Mouse (Mus musculus) mouse embryonic stem cell (cell line): ENCODE measurements around the gene Cisd2.

Source experiments
- in situ Hi-C, 2 experiments: fragments of 300-500 bp; cut with MboI; formaldehyde crosslinking; loops; 1 replicate in 1 of 2; 3 replicates in 1 of 2; pipeline ENCODE4 v1.14.3; 2019 to 2020; ENCODE audit warnings: low sequenced_read_pairs in 2 of 2, low pct_unique_long_range_greater_than_20kb in 1 of 2, mixed read lengths in 1 of 2; ENCODE audit not compliant: unreplicated experiment in 1 of 2

Gene Cisd2

DNA sequence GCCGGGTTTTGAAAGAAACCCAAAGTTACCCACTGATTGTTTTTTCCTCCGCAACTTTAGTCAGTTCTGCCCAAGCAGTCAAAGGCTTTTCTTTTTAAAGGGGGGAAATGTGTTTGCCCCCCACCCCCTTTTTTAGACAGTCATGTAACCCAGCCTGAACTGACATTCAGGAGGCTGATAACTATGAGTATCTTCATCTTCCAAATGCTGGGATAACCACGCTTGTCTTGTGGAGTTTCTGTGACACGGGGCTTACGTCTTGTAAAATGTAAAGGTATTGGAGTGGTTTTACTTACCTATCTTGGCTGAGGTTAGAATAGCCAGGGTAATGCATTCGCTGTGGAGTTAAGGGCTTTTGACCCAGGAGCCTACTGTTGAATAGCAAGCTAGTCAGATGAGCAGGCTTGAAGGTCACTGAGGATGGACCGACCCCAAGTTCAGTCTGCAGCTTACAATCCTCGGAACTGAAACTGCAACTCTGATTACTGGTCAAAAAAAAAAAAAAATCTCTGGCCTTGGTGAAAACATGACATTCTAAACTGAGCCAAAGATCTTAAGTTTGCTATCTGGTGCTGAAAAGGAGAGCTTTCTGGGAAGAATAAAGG lies at the start of gene Cisd2:
TSS of gene Cisd2 (minus strand) at position 318 of the 605 bp plus-strand sequence.
- in situ Hi-C loops: no loop called here

DNA sequence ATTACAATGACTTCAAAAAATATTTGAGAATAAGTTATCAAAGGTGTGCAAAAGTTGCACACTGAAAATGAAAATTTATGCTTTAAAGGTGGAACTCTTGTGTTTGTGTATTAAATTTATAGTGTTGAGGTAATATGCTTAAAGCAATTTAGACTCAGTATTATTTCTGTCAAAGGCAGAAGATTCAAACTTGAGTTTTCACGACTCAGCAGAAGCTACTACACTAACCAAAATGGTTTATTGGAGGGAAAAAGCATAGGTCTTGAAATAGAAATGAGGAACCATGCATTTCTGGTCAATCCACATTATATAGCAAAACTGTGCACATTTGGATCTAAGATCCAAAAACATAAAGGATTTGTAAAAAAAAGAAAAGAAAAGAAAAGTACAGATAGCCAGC lies 47.1 kb upstream of the Cisd2 start:
- in situ Hi-C loops: no loop called here

DNA sequence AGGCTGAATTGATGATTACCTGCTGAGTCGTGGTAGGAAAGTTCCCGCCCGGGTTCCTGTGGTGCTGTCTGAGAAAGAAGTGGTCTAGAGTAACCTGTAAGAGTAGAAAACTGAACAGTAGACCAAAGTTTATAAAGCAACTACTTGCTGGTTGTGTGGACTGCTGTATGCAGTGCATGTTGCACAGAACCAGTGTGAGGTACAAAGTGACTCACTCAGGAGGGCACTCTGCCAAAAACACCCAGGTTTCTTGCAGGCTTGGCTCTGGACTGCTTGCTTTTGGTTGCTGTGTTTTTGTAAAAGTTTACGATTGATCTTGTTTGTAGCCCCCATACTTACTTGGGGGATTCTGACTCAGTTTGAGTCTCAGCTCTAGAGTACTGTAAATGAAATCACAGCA lies 46.2 kb upstream of the Cisd2 start:
- in situ Hi-C loops: no loop called here

DNA sequence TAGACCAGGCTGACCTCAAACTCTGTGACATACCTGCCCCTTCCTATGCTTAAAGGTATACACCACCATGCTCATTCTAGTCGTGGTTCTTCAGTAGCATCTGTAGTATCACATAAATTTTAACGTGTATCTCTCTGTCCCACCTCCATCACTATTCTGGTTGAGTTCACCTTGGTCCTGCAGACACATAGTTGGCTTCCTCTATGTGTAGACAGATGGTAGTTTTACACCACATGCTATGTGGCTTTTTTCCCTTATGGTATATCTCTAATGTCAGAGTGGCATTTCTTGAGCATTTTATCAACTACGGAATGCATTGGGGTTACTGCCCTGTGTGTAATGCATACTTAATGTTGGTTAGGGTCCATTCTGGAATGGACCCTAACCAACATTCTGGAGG lies 45.4 kb upstream of the Cisd2 start:
- in situ Hi-C loops: no loop called here

DNA sequence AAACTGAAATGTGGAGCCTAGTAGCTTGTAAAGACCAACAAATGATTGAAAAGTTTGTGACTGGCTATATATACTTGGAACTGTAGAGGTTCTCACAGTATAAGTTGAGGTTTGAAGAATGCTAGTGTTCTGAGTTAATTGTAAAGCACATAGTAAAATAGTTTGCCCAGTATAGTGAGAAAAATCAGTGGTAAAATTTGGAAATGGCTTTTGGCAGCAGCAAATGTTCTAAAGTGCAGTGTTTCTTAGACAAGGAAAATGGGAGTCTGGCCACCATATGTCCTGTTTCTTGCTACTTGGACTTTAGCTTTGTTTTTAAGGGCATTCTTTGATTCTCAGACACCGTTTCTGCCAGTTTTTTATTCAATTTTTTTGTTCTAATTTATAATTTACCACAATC lies 44.7 kb upstream of the Cisd2 start:
- in situ Hi-C loops: no loop called here

DNA sequence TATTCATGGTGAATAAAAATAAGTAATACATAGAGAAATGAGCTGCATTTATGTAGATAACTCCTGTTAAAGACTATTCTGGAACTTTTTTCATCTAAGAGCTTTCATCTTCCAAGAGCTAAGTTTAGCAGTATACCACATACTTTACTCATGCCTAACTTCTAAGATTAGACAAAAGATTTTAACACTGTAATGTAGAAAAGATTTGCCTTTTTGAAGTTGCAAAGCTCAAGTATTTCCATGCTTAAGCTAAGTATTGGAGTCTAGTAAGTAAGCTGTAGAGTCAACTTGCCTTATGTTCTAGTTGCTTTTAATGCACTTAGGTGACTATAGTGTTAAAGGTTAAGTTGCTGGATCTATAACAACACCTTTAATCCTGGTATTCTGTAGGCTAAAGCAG lies 35.3 kb upstream of the Cisd2 start:
- in situ Hi-C loops: no loop called here

DNA sequence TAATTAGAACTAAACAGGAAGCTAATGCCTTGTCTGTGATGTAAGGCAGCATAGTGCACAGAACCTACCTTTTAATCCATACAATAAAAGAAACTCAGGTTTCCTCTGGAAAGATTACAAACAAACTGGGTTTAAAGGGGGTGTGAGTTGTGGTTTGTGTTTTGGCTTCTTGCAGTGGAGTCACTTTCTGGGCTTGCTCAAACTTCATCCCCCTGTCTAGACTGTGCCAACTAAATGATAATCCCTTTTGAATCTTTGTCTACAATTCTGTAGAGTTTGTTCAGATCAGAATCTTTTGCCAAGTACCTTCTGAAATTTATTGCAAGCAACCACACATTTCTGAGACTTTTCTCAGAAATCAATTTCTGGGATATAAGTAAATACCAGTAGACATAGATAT lies 21.2 kb upstream of the Cisd2 start:
- in situ Hi-C loops: no loop called here

DNA sequence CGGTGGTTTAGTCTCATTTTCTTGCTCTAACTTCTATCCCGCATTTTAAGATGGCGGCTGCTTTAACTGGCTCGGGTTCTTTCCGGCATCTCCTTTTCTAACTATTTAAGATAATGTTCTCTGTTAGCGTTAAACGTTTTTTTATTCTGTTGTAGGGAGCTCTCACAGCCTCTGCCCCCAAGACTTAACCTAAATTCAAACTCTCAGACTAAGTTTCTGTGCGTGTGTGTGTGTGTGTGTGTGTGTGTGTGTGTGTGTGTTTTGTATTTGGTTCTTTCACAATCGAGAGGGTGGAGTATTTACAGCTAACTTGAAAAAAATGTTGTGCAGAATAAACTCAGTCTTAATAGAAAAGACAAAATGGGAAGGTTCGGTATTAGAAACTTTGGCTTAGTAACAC lies 16.9 kb upstream of the Cisd2 start:
- in situ Hi-C loops: no loop called here

DNA sequence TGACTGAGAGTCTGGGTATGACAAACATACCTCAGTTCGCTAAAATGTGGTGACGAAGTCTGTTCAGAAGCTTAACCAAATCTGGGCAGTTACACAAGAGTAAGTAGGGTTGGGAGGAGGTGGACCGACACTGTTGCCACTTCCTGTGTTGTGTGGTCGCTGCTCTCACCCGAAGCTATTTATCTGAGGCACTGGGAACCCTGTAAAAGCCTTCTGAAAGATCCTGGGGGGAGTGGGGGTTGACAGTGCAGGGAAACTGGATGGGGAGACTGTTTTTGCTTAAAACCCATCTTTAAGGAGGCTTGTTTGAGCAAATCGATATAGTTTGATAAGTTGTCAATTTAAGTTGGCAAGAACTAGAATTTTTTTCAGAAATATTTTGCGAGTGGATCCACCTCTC lies 16.5 kb upstream of the Cisd2 start:
- in situ Hi-C loops: no loop called here

DNA sequence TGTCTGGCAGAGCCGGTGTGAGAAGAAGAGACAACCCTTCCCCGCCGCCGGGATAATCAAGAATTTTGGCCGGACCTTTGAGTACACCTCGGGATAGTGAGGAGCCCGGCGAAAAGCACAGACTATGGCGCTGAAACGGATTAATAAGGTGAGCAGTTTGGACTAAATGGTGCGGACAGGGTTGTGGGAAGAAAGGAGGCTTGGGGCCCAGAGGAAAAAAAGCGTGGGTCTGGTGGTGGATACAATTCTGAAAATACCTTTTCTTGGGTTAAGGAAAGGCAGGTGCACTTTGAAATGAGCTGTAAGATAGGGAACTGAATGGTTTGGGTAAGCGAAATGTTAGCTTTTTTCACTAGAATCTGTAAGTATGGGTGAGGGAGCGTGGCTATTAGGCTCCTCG lies 15.9 kb upstream of the Cisd2 start:
- in situ Hi-C loops: no loop called here

DNA sequence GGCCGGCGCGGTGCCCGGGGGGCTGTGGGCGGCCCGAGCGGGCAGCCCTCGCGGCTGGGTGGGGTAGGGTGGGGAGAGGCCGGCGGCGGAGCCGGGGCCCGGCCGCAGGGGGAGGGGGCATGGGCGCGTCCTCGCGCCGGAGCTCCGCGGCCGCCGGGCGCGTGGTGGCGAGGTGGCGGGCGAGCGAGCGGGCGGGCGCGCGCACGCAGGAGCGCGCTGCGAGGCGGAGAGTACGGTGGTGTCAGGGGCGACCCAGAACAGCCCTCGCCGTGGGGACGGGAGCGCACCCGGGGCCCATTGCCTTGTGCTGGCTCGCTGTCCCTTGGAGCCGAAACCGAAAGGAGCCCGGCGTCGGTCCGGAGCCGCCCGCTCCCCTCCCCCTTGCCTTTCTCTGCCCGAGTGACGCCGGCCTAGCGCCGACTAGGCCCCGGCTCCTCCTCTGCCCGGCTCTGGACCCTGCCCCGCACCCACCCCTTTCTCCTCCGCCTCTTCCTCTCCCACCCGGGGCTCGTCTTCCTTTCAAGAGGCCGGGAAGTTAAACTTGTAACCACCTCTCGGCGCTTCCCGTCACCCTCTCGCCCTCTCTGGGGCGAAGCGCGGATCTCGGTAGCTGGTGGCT lies 15.3 kb upstream of the Cisd2 start:
- in situ Hi-C loops: no loop called here

DNA sequence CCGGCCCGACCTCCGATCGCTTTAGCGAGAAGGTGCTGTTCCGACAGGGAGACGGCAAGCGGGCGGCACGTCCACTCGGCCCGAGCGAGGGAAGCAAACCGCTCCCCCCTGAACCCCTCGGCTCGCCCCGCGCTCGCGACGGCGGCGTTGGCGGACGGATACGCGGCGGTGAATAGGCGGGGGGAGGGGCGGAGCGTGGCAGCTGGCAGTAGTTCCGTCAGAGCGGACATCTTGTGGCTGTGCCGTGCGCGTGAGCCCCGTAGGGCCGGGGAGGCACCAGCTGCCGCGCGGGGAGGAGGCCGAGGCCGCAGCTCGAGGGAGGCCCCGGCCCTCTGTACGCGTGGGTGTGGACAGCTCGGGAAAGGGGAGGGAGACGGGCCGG lies 14.8 kb upstream of the Cisd2 start:
- in situ Hi-C loops: no loop called here

DNA sequence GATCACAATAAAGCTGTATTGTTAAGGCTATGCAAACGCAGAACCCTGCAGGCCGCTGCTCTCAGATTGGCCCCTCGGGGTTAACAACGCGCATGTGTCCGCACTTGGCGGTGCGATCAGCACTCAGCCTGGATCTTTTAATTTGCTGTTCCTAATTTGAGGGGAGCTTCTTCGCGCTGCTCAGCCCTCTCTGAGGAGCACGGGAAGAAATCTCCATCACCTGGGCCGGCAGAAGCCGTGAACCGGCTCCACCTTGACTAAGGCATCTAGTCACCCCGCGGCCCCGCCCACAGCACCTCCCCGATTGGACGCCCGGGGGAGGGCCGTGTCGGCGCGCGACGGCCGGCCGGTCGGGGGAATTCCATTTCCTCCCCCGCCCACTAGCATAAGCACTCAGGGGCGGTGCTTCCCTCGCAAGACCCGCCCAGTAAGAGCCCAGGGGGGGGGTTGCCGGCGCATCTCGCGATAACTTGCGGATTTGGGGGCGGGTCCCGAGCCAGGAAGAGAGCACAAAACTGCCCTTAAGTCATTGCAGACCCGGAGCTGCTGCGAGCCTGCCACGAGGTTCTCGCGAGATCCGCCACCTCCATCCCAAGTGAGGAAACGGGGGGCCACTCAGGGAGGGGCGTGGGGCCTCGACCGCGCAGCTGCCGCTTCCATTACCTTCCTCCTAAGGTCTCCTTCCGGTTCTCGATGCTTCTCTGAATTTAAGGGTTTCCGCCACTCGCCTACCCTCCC lies 14.2 kb upstream of the Cisd2 start, which contains the start of gene Ube2d3:
TSS of gene Ube2d3 (plus strand) at position 392 of the 738 bp plus-strand sequence.
- in situ Hi-C loops: no loop called here

DNA sequence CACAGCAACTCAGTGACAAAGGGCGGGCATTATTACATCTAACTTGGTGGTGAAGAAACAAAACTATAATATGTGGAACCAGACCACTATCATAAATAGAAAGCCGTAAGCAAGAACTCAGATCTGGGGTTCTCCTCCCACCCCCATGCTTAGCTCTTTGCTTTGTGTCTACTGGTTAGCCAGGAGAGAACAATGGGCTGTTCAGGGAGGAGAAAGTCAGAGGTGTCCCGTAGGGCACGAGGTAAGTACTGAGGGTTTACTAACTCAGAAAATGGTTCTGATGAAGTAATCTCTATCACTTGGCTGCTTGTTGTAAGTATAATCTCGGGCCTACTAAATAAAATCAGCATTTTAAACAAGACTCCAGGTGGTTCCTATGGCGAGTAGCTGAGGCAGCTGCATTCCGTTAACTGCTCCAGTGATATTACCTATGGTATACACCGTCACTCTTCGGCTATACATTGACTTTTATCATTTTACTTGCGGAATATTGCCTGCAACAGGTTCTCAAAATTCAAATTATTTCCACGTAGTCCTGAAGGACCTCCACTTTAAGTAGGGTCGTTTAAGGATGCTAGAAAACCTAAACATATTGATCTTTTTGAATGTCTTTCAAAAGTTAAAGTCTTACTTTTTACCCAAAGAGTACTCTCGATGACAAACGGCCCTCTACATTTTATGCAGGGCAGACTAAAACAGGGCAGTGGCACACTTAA lies 13.3 kb upstream of the Cisd2 start:
- in situ Hi-C loops: no loop called here

DNA sequence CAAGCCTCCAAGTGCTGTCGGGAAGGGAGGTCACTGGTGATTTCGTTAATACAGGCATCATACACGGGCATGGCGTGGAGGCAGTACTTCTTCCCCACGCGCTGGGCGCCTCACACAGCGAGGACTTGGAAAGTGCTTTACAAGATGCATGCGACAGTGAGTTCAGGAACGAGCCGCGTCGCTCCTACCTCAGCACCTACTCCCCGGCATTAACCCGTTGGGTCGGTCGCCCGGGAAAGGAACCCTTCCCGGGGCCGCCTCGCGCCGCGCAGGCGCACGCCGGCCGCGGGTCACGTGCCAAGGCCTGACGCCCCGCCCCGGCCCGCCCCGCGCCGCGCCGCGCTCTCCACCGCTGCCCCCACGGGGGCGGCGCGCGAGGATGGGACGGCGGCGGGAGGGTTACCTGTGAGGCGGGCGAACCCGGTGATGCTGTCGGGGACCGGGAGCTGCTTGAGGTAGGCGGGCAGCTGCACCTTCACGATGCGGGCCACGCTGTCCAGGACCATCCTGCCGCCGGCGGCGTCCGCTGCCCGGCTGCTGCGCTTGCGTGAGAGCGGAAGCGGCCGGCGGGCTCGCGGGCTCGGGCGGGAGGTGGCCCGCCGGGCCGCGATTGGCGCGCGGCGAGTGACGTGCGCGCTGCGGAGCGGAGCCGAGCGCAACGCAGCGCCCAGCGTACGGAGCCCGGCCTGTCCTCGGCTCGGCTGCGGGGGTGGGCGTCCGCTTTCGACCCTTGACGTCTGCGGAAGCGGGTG lies 693 bp downstream of the Cisd2 start:
- in situ Hi-C loops: no loop called here

DNA sequence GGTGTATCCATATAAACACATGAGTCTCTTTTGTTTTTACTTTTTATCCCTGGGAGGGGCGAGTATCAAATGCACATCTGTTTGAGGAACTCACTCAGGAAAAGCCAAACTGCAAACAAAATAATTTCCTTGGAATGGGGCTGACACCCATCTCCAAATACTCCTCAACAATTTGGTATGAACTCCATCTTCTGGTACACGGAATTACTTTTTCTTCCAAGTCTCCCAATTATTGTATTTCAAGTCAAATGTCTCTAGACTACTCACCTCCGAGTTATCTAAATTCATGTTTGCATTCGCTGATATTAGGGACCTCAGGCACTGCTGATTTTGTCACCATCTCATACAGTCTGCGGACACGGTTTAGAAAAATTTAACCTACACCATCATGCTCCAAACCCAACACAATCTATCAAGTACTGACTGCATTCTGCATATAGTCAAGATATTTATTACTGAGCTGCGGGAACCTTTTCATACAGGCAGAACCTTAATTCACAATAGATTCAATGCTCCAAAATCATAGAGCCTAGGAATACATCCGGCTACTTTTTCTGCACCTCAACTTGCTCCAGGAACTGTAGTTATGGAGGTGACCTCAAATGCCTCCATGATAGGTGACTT lies 1.4 kb downstream of the Cisd2 start:
- in situ Hi-C loops: no loop called here

DNA sequence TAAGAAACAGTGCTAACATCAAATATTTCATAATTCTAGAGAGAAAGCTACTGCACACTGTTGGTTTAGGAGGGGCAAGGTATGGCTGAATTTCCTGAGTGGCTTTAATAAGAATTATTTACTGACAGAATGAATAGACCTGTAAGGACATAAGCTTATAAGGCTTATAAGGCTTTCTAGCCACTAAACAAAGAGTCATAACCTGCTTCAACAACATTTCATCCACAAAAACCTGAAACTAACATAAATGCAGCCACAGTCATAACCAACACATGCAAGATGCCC lies 2.5 kb downstream of the Cisd2 start:
- in situ Hi-C loops: no loop called here

DNA sequence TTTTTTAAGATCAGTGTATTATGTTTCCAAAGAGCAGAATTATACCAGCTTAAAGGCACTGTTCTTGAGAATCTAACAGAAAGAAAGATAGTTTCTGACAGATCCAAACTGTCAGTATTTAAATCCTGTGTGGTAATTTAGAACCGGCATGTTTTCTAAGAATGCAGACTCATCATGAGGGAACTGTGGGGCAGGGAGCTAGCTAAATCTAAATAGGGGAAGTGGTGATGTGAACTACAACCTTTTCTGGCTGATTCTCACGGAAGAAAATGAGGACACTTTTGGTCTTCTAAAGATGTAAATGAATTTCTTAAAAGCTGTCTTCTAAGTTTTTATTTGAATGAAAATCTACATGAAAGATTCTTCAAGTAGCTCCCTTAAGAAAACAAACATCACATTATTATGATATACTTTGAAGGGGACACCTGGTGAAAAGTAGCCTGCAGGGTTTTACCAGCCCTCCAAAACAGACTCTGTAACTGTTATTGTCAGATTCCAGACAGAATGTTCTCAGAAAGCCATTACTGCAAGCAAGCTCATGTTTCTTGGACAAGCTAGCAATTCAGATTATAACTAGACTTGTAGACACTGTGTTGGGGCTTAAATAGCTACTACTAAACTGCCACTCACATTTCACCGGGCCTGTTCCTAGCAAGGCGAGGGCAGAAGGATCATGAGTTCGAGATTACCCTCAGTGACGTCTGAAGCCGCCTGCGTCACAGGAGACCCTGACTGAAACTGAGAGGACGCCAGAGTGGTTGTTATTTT lies 3.0 kb downstream of the Cisd2 start:
- in situ Hi-C loops: no loop called here
